Comparison of ENCODE assay signal across 33 mouse cellular contexts in the genomic region with DNA sequence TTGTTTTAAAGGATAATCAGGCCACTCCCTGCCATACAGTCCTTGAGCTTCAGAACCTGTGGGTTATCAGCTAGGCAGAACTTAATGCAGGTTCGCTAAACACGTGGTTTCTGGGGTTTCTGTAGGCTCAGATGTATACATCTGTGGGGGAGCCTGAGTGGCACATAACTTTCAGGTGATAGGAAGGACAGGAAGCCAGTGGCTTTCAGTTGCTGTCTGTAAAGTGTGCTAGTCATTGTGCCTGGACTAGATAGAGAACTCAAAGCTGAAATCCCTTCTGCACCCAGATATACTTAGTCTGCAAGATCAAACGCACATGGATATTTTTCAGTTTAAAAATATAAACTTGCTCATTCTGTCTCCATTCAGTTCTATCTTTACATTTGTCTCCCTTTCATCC. TPM values are rescaled to one million over a fixed set of nuclear protein-coding genes. Genes with fewer than 3 reads are reported as not detected.
A peak's percentile ranks its signal among the peaks of the same experiment; 100 is the strongest.
DNase-seq lines count a peak whose midpoint lies in the region; ATAC-seq and TF ChIP-seq lines count a peak whose summit lies in the region.
"Had no signal": no experiment of that assay in that cellular context is flagged by ENCODE, and none has a peak within 500 bp of the region (broad histone marks: within the 10 kb centered on the region; RNA-seq: fewer than 3 reads in every experiment).

No protein-coding gene starts in this region.

- no peak for TF ChIP-seq CTCF in heart, adult 2 months (IDR thresholded peaks at IDR 0.05)
- TF ChIP-seq CTCF in liver, embryonic 14.5 days (IDR thresholded peaks at IDR 0.05; ENCODE audit: low read depth): no peak

- DNase-seq in heart, adult 2 months: no peak
- no peak for DNase-seq in heart, postnatal 25 days (ENCODE audit: low spot score)
- DNase-seq in midbrain, embryonic 11.5 days (ENCODE audit: low spot score, missing footprints): peak; percentile 79
- DNase-seq in midbrain, embryonic 10.5 days (ENCODE audit: low spot score): no peak
- no peak for DNase-seq in liver, embryonic 14.5 days (ENCODE audit: low read depth in 3 of 3, low spot score in 3 of 3)
- no peak for DNase-seq in adrenal gland, adult 2 months
- no peak for DNase-seq in kidney, postnatal 14 days
- DNase-seq: adrenal gland, postnatal 14 days; cerebellum, adult 2 months; cerebellum, postnatal 14 days; forebrain, postnatal 0 days; gastrocnemius, postnatal 14 days; kidney, adult 11 months; kidney, postnatal 4 days; layer of hippocampus, adult 9-11 months; lung, adult 2 months; lung, postnatal 10 days; thymus, adult 2 months had no signal

- no peak overlapping the region for H3K9ac ChIP-seq in heart, adult 2 months (ENCODE audit: low read depth, low read length)
- no peak overlapping the region for H3K9ac ChIP-seq in midbrain, embryonic 11.5 days (ENCODE audit: low read length)
- H3K9ac ChIP-seq in liver, embryonic 14.5 days (replicated peaks): no peak overlapping the region
- H3K9ac ChIP-seq: embryonic facial prominence, embryonic 15.5 days; forebrain, embryonic 12.5 days; forebrain, postnatal 0 days; hindbrain, embryonic 15.5 days; kidney, embryonic 15.5 days; limb, embryonic 15.5 days; midbrain, embryonic 13.5 days; neural tube, embryonic 13.5 days had no signal

- H3K4me2 ChIP-seq in midbrain, embryonic 11.5 days: no peak overlapping the region
- H3K4me2 ChIP-seq in liver, embryonic 14.5 days (ENCODE audit: low read depth): no peak overlapping the region
- H3K4me2 ChIP-seq: embryonic facial prominence, embryonic 15.5 days; forebrain, embryonic 12.5 days; heart, embryonic 11.5 days; hindbrain, embryonic 15.5 days; kidney, embryonic 15.5 days; limb, embryonic 15.5 days; midbrain, embryonic 13.5 days; neural tube, embryonic 13.5 days had no signal

- no peak for TF ChIP-seq POLR2A in heart, adult 2 months (IDR thresholded peaks at IDR 0.05; ENCODE audit: insufficient read depth, low read depth, low read length)

- H3K79me2 ChIP-seq in heart, adult 2 months (replicated peaks; ENCODE audit: control insufficient read depth, insufficient read depth, low read length): no peaks in the 10 kb centered on the region

- 61% methylated on average over 3 of the region's 3 CpGs for WGBS in heart, adult 2 months
- 78% methylated on average over 3 of the region's 3 CpGs for WGBS in midbrain, embryonic 11.5 days
- 77% methylated on average over 3 of the region's 3 CpGs for WGBS in midbrain, embryonic 10.5 days
- WGBS in liver, embryonic 14.5 days (ENCODE audit: insufficient replicate concordance): 16% methylated on average over 3 of the region's 3 CpGs

- TF ChIP-seq EP300 in heart, adult 2 months (IDR thresholded peaks at IDR 0.05; ENCODE audit: insufficient read depth, low read depth, low read length): no peak
- TF ChIP-seq EP300 in liver, embryonic 14.5 days (IDR thresholded peaks at IDR 0.05; ENCODE audit: low read depth): no peak

- no peak overlapping the region for H3K4me3 ChIP-seq in heart, adult 2 months
- H3K4me3 ChIP-seq in midbrain, embryonic 11.5 days (ENCODE audit: low read depth, low read length): no peak overlapping the region
- no peak overlapping the region for H3K4me3 ChIP-seq in midbrain, embryonic 10.5 days
- no peak overlapping the region for H3K4me3 ChIP-seq in liver, embryonic 14.5 days (ENCODE audit: insufficient read depth in 1 of 2, low read depth in 2 of 2, low read length in 2 of 2)
- H3K4me3 ChIP-seq: embryonic facial prominence, embryonic 10.5 days; embryonic facial prominence, embryonic 15.5 days; forebrain, embryonic 12.5 days; hindbrain, embryonic 10.5 days; hindbrain, embryonic 15.5 days; kidney, embryonic 15.5 days; limb, embryonic 10.5 days; limb, embryonic 15.5 days; midbrain, embryonic 13.5 days; neural tube, embryonic 13.5 days had no signal

- H3K27ac ChIP-seq in heart, adult 2 months: peak overlapping the region; percentile 44
- no peak overlapping the region for H3K27ac ChIP-seq in midbrain, embryonic 11.5 days (ENCODE audit: low read depth, low read length)
- no peak overlapping the region for H3K27ac ChIP-seq in midbrain, embryonic 10.5 days (replicated peaks)
- no peak overlapping the region for H3K27ac ChIP-seq in liver, embryonic 14.5 days
- H3K27ac ChIP-seq: embryonic facial prominence, embryonic 10.5 days; embryonic facial prominence, embryonic 15.5 days; forebrain, embryonic 12.5 days; hindbrain, embryonic 10.5 days; hindbrain, embryonic 15.5 days; kidney, embryonic 15.5 days; limb, embryonic 10.5 days; limb, embryonic 15.5 days; macrophage; midbrain, embryonic 13.5 days; neural tube, embryonic 13.5 days had no signal

- peaks cover 4% of the 10 kb centered on the region for H3K4me1 ChIP-seq in heart, adult 2 months (ENCODE audit: control insufficient read depth, insufficient read depth, low read length)
- H3K4me1 ChIP-seq in midbrain, embryonic 11.5 days (ENCODE audit: control insufficient read depth, insufficient read depth, low read length): no peaks in the 10 kb centered on the region
- no peaks in the 10 kb centered on the region for H3K4me1 ChIP-seq in midbrain, embryonic 10.5 days
- no peaks in the 10 kb centered on the region for H3K4me1 ChIP-seq in liver, embryonic 14.5 days (replicated peaks; ENCODE audit: control insufficient read depth in 2 of 2, insufficient read depth in 2 of 2, low read length in 1 of 2)
- H3K4me1 ChIP-seq: embryonic facial prominence, embryonic 15.5 days; forebrain, embryonic 12.5 days; hindbrain, embryonic 10.5 days; hindbrain, embryonic 15.5 days; limb, embryonic 10.5 days; limb, embryonic 15.5 days; midbrain, embryonic 13.5 days; neural tube, embryonic 13.5 days had no signal

- no peaks in the 10 kb centered on the region for H3K27me3 ChIP-seq in heart, adult 2 months (ENCODE audit: control insufficient read depth, insufficient read depth, low read length)
- no peaks in the 10 kb centered on the region for H3K27me3 ChIP-seq in midbrain, embryonic 11.5 days (ENCODE audit: control insufficient read depth, insufficient read depth, low read length)
- no peaks in the 10 kb centered on the region for H3K27me3 ChIP-seq in midbrain, embryonic 10.5 days (ENCODE audit: low read depth, poor library complexity, severe bottlenecking)
- no peaks in the 10 kb centered on the region for H3K27me3 ChIP-seq in liver, embryonic 14.5 days (ENCODE audit: control insufficient read depth, insufficient read depth, low read length)
- H3K27me3 ChIP-seq: embryonic facial prominence, embryonic 15.5 days; forebrain, embryonic 12.5 days; hindbrain, embryonic 15.5 days; kidney, embryonic 15.5 days; limb, embryonic 15.5 days; midbrain, embryonic 13.5 days; neural tube, embryonic 13.5 days; Patski had no signal

- H3K36me3 ChIP-seq in heart, adult 2 months (ENCODE audit: control insufficient read depth, insufficient read depth, low read length): no peaks in the 10 kb centered on the region; the same call in none of the 2 replicates
- no peaks in the 10 kb centered on the region for H3K36me3 ChIP-seq in midbrain, embryonic 11.5 days (ENCODE audit: control insufficient read depth, insufficient read depth, low read length)
- H3K36me3 ChIP-seq in midbrain, embryonic 10.5 days: no peaks in the 10 kb centered on the region
- no peaks in the 10 kb centered on the region for H3K36me3 ChIP-seq in liver, embryonic 14.5 days (replicated peaks; ENCODE audit: control insufficient read depth, insufficient read depth, low read depth)
- H3K36me3 ChIP-seq: embryonic facial prominence, embryonic 10.5 days; embryonic facial prominence, embryonic 15.5 days; forebrain, embryonic 12.5 days; hindbrain, embryonic 10.5 days; hindbrain, embryonic 15.5 days; kidney, embryonic 15.5 days; limb, embryonic 10.5 days; limb, embryonic 15.5 days; midbrain, embryonic 13.5 days; neural tube, embryonic 13.5 days had no signal

- intact Hi-C loops in heart, adult 2 months (cut with DNase I): no loop called here
- intact Hi-C loops in heart, postnatal 25 days (cut with DNase I): no loop called here

- H3K9me3 ChIP-seq in midbrain, embryonic 11.5 days (ENCODE audit: control insufficient read depth, low read length): no peaks in the 10 kb centered on the region
- no peaks in the 10 kb centered on the region for H3K9me3 ChIP-seq in midbrain, embryonic 10.5 days (replicated peaks)
- H3K9me3 ChIP-seq in liver, embryonic 14.5 days (ENCODE audit: control insufficient read depth, low read length): no peaks in the 10 kb centered on the region
- H3K9me3 ChIP-seq: embryonic facial prominence, embryonic 10.5 days; embryonic facial prominence, embryonic 15.5 days; forebrain, embryonic 12.5 days; hindbrain, embryonic 10.5 days; hindbrain, embryonic 15.5 days; kidney, embryonic 15.5 days; limb, embryonic 10.5 days; limb, embryonic 15.5 days; midbrain, embryonic 13.5 days; neural tube, embryonic 13.5 days had no signal

- no peak for ATAC-seq in midbrain, embryonic 11.5 days (ENCODE audit: low FRiP score)
- ATAC-seq in liver, embryonic 14.5 days (ENCODE audit: insufficient read depth): 0 out of 2 replicates have a peak, but pooled peaks have one; percentile 18
- ATAC-seq: inflammation-experienced regulatory T-cells, adult 6 months; midbrain, embryonic 13.5 days; Patski had no signal

RNA-seq across cellular contexts. Expression of a gene that starts 29.6 kb away (rescaled TPM):
- 10 to 100 TPM; 34.8 TPM for total RNA-seq in heart, adult 2 months (2021)
- 6.8 and 14.0 TPM in 2 replicates for polyA plus RNA-seq in heart, adult 2 months (2012; rRNA removed)
- total RNA-seq in heart, postnatal 25 days (2021): 10 to 100 TPM; 41.1 to 45.2 TPM
- 5.4 and 6.3 TPM in 2 replicates for polyA plus RNA-seq in midbrain, embryonic 11.5 days (2014; fragmentation: Nextera tagmentation; extraction: Ambion mirVana)
- 3.9 and 4.7 TPM in 2 replicates for polyA plus RNA-seq in midbrain, embryonic 10.5 days (2016; fragmentation: Nextera tagmentation; extraction: Ambion mirVana)
- polyA plus RNA-seq in liver, embryonic 14.5 days (2012; rRNA removed): 0.81 and 0.94 TPM in 2 replicates
- 2.8 and 3.5 TPM in 2 replicates for polyA plus RNA-seq in liver, embryonic 14.5 days (2014; fragmentation: Nextera tagmentation; extraction: Ambion mirVana)
- total RNA-seq in adrenal gland, adult 2 months (2021): 10 to 100 TPM; 30.7 to 32.4 TPM
- 3.6 and 3.8 TPM in 2 replicates for polyA plus RNA-seq in adrenal gland, adult 2 months (2012; rRNA removed)
- total RNA-seq: MEL had no signal

RNA-seq across cellular contexts. Expression of a gene that starts 29.7 kb away (rescaled TPM):
- total RNA-seq in heart, adult 2 months (2021): 10 to 100 TPM in 1 of 2 experiments, 1 to 10 TPM in 1; 7.8 to 10.5 TPM
- polyA plus RNA-seq in heart, adult 2 months (2012; rRNA removed): 0.64 and 2.4 TPM in 2 replicates
- 10 to 100 TPM; 11.2 to 12.7 TPM for total RNA-seq in heart, postnatal 25 days (2021)
- 3.2 and 3.6 TPM in 2 replicates for polyA plus RNA-seq in midbrain, embryonic 11.5 days (2014; fragmentation: Nextera tagmentation; extraction: Ambion mirVana)
- 1.5 and 2.2 TPM in 2 replicates for polyA plus RNA-seq in midbrain, embryonic 10.5 days (2016; fragmentation: Nextera tagmentation; extraction: Ambion mirVana)
- polyA plus RNA-seq in liver, embryonic 14.5 days (2012; rRNA removed): 0.17 and 0.58 TPM in 2 replicates
- polyA plus RNA-seq in liver, embryonic 14.5 days (2014; fragmentation: Nextera tagmentation; extraction: Ambion mirVana): 2.8 and 3.2 TPM in 2 replicates
- 1 to 10 TPM; 5.3 to 8.8 TPM for total RNA-seq in adrenal gland, adult 2 months (2021)
- polyA plus RNA-seq in adrenal gland, adult 2 months (2012; rRNA removed): 16.5 and 21.8 TPM in 2 replicates
- polyA plus RNA-seq: macrophage had no signal

RNA-seq across cellular contexts. Expression of a gene that starts 41.4 kb away (rescaled TPM):
- total RNA-seq in heart, adult 2 months (2021): 10 to 100 TPM; 15.6 to 18.0 TPM
- polyA plus RNA-seq in heart, adult 2 months (2012; rRNA removed): 16.1 and 16.5 TPM in 2 replicates
- total RNA-seq in heart, postnatal 25 days (2021): 10 to 100 TPM; 14.1 to 16.0 TPM
- 6.7 and 7.4 TPM in 2 replicates for polyA plus RNA-seq in midbrain, embryonic 11.5 days (2014; fragmentation: Nextera tagmentation; extraction: Ambion mirVana)
- 5.9 and 7.7 TPM in 2 replicates for polyA plus RNA-seq in midbrain, embryonic 10.5 days (2016; fragmentation: Nextera tagmentation; extraction: Ambion mirVana)
- 14.8 and 19.2 TPM in 2 replicates for polyA plus RNA-seq in liver, embryonic 14.5 days (2012; rRNA removed)
- 4.9 and 5.2 TPM in 2 replicates for polyA plus RNA-seq in liver, embryonic 14.5 days (2014; fragmentation: Nextera tagmentation; extraction: Ambion mirVana)
- 10 to 100 TPM; 24.7 to 24.9 TPM for total RNA-seq in adrenal gland, adult 2 months (2021)
- polyA plus RNA-seq in adrenal gland, adult 2 months (2012; rRNA removed): 26.9 and 27.3 TPM in 2 replicates
